Mouse (Mus musculus) fibroblast of lung, adult 2 months (primary cell): ENCODE measurements at regions not wholly inside any gene's neighbourhood (a gene's known extent, or its start where the extent isn't known, plus 50 kb on each side); places are given as distances from the start of the nearest gene placed in this dataset.
A peak's percentile ranks its signal among the peaks of the same experiment; 100 is the strongest.

Source experiments
- DNase-seq: peaks from one replicate; pipeline ENCODE4 v3.0.0-alpha.2; 2011; ENCODE audit warnings: low read depth

GRCm38 (mm10) chr12:101268092-101268491 is 136.4 kb upstream of the Catsperb start:
- no peak for DNase-seq

DNA sequence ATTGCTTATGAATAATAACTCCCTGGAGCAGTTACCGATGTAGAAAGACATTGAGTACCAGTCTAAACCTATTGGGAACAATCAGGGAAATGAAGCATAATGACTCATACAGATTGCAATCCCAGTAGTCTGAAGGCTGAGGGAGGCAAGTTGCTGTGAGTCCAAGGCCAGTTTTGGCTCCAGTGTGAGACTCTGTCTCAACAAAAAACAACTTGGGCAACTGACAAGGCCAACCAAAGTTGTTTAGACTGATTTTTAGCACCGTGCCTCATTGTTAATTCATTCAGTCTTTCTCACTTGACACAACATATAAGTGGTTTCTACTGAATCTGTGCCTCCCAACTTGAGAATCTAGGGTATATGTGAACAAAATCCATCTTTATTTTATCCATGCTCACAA is 120.3 kb upstream of the Catsperb start:
- DNase-seq: peak; percentile 36

GRCm38 (mm10) chr12:101301872-101302271 is 102.6 kb upstream of the Catsperb start:
- DNase-seq: no peak
